Mouse (Mus musculus) limb, embryonic 11.5 days (tissue): ENCODE measurements at regions not wholly inside any gene's neighbourhood (a gene's known extent, or its start where the extent isn't known, plus 50 kb on each side); places are given as distances from the start of the nearest gene placed in this dataset.

Source experiments
- ATAC-seq: fragments of 200-750 bp; cut with Nextera tagmentation; 2 replicates; pipeline ENCODE4 v1.8.0; 2017; ENCODE audit warnings: low read depth; ENCODE audit not compliant: insufficient number of reproducible peaks, low FRiP score, low TSS enrichment
- DNase-seq: peaks from one replicate; pipeline ENCODE4 v3.0.0-alpha.2; 2015; ENCODE audit warnings: low spot score
- H3K27ac ChIP-seq: fragments of 300-500 bp; sonication (generic); replicated peaks from 2 replicates; pipeline ENCODE4 v1.5.1; 2014; ENCODE audit warnings: low read depth, mild to moderate bottlenecking, low read length
- H3K27me3 ChIP-seq: fragments of 300-500 bp; sonication (generic); 2 replicates; pipeline ENCODE4 v1.6.1; 2014; ENCODE audit warnings: mild to moderate bottlenecking, low read length, mixed read lengths; ENCODE audit not compliant: control insufficient read depth, insufficient read depth
- H3K36me3 ChIP-seq: fragments of 300-500 bp; sonication (generic); 2 replicates; pipeline ENCODE4 v1.6.1; 2014; ENCODE audit warnings: mild to moderate bottlenecking, low read length, moderate library complexity, mixed read lengths; ENCODE audit not compliant: control insufficient read depth, insufficient read depth
- H3K4me1 ChIP-seq: fragments of 300-500 bp; sonication (generic); 2 replicates; pipeline ENCODE4 v1.6.1; 2014; ENCODE audit warnings: low read length, mixed read lengths; ENCODE audit not compliant: control insufficient read depth, insufficient read depth
- H3K4me2 ChIP-seq: fragments of 300-500 bp; sonication (generic); 2 replicates; pipeline ENCODE4 v1.6.1; 2014; ENCODE audit warnings: low read depth, mild to moderate bottlenecking, moderate library complexity; ENCODE audit not compliant: severe bottlenecking
- H3K4me3 ChIP-seq: fragments of 300-500 bp; sonication (generic); 2 replicates; pipeline ENCODE4 v1.5.1; 2014; ENCODE audit warnings: low read depth, low read length
- H3K9ac ChIP-seq: fragments of 300-500 bp; sonication (generic); 2 replicates; pipeline ENCODE4 v1.6.1; 2014; ENCODE audit warnings: mild to moderate bottlenecking, low read length
- H3K9me3 ChIP-seq: fragments of 300-500 bp; sonication (generic); 2 replicates; pipeline ENCODE4 v1.6.1; 2016; ENCODE audit warnings: low read length; ENCODE audit not compliant: control insufficient read depth
- WGBS: fragments of 180-500 bp; shearing (Covaris S2); extraction: QIAGEN DNeasy Blood & Tissue Kit; methylation state at CpG from one replicate; pipeline ENCODE4 v1.1.7; 2014; 5-methylcytosine and 5-hydroxymethylcytosine counted together

DNA sequence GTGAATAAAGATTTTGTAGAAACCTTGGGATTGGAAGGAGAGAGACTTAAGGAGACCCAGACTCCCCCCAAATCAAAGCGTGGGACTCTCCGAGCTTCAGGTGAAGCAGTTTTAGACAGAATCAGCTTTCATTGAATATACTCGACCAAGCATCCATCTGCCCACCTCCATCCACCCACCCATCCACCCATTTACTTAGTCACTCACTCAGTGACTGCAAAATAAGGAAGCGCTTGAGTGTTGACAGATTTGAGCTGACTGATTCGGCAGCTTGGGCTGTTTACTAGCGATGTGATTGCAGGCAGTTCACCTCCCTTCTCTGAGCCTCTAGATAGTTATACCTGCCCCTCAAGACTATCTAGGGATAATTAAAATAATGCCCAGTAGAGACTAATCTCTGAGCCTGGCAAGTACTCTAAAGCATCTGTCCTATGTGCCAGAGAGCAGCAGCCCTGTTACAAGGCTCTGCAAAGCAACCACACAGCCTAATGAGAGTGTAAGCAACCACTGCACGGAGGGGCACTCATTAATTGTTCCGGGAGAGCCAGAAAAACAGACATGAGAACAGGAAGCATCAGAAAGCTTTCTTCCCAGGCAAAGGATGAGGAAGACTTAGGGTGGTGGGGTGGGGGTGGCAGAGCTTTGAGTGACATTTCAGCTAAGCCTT lies 151.9 kb upstream of the Rybp start:
- Histone ChIP-seq H3K27ac (no peak overlapping the region), H3K4me2 (peak overlapping the region; percentile 48), H3K4me1 (peaks cover 13% of the 10 kb centered on the region), H3K27me3 (peaks cover 12% of the 10 kb centered on the region; the same call in 1 of the 2 replicates), H3K36me3 (no peaks in the 10 kb centered on the region), H3K9ac (no peak overlapping the region), H3K9me3 (no peaks in the 10 kb centered on the region), H3K4me3 (peak overlapping the region; percentile 16; the same call in 1 of the 2 replicates)
- WGBS = 2% methylated on average over 8 of the region's 8 CpGs
- no peak for ATAC-seq
- DNase-seq = no peak

DNA sequence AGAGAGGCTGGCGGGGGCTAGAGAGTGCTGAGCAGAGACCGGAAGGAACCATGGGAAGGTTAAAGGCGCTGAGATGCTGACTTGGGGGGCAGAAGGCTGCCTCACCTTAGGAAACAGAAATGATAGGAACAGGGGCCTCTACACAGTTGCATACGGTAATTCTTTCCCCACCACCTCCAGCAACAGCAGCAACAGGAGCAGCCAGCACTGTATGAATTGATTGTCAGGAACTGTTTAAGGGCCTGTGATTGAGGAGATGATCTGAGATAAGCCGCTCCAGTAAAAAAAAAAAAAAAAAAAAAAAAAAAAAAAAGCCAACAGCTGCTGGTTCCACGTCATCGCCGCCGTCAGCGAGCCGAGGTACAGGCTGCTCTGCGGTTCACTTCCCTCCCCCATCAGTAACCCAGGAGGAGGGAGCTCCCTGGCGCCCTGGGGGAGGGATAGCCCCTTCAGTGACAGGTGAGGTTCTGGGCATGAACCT lies 151.3 kb upstream of the Rybp start:
- WGBS = 0% methylated on average over 13 of the region's 13 CpGs
- Histone ChIP-seq H3K4me3 (peak overlapping the region; percentile 16; the same call in 1 of the 2 replicates), H3K36me3 (no peaks in the 10 kb centered on the region), H3K9ac (no peak overlapping the region), H3K27ac (no peak overlapping the region), H3K4me2 (peak overlapping the region; percentile 48), H3K27me3 (peaks cover 12% of the 10 kb centered on the region; the same call in 1 of the 2 replicates), H3K4me1 (peaks cover 13% of the 10 kb centered on the region), H3K9me3 (no peaks in the 10 kb centered on the region)
- DNase-seq = peak; percentile 50
- ATAC-seq = peak; percentile 64; the same call in 1 of the 2 replicates

DNA sequence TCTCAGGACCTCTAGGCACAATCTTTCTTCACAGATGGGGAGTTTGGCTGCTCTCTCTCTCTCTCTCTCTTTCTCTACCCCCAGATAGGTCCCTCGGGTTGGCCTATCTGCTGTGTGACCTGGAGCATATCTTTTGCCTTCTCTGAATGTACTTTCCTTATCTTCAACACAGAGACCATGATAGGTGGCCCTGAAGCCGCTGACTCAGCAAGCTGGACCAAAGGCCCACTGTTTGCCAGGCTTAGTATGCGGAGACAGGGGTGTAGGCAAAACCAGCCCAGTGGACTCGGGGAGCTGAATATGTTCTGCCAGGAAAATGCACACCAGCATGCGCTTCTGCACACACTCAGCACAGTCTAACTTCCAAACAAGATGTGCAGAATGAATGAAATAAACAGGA lies 150.7 kb upstream of the Rybp start:
- Histone ChIP-seq H3K4me1 (peaks cover 13% of the 10 kb centered on the region), H3K36me3 (no peaks in the 10 kb centered on the region), H3K4me2 (peak overlapping the region; percentile 48; the same call in 1 of the 2 replicates), H3K27ac (no peak overlapping the region), H3K9me3 (no peaks in the 10 kb centered on the region), H3K9ac (no peak overlapping the region), H3K4me3 (no peak overlapping the region), H3K27me3 (peaks cover 12% of the 10 kb centered on the region; the same call in 1 of the 2 replicates)
- ATAC-seq = no peak
- 35% methylated on average over 5 of the region's 5 CpGs for WGBS
- DNase-seq = no peak

DNA sequence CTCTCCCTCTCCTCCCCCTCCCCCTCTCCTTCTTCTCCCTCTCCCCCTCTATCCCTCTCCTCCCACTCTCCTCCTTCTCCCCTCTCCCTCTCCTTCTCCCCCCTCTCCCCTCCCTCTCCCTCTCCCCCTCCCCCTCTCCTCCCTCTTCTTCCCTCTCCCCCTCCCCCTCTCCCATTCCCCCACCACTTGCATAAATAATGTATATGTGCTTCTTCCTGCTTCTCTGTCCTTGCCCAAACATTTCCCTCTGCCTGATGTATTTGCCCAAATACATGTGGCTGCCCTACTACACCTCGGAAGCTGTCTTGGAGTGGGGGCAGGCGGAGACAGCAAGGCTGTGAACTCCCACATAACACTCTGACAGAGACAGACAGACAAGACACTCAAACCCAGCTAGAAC lies 149.2 kb upstream of the Rybp start:
- peaks cover 12% of the 10 kb centered on the region; the same call in 1 of the 2 replicates for H3K27me3 ChIP-seq
- H3K4me1 ChIP-seq = peaks cover 17% of the 10 kb centered on the region
- no peak for ATAC-seq

DNA sequence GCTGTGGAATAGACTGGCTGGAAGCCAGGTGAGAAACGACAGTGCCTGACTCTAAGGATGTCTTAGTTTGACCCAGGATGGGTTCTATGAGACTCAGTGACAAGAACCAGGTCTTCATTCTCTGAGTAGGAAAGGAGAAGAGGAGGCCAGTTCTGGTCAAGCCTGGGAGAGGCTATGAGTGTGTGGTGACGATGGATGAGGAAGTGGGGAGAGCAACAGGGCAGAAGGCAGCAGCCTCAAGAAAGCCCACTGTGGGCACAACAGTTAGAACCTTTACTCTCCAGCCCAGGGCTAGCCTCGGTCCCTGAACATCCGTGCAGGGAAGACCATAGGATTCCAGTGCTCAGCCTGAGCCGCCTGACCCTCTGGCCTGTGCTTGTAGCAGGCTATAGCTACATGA lies 147.9 kb upstream of the Rybp start:
- DNase-seq (no peak), ATAC-seq (no peak)
- WGBS = 67% methylated on average over 5 of the region's 5 CpGs
- Histone ChIP-seq H3K36me3 (no peaks in the 10 kb centered on the region), H3K27me3 (peaks cover 7% of the 10 kb centered on the region; the same call in 1 of the 2 replicates), H3K4me1 (peaks cover 17% of the 10 kb centered on the region), H3K9me3 (no peaks in the 10 kb centered on the region), H3K4me3 (no peak overlapping the region), H3K27ac (no peak overlapping the region), H3K4me2 (no peak overlapping the region), H3K9ac (no peak overlapping the region)

More for the DNA sequence above, 149.2 kb upstream of the Rybp start:
- Histone ChIP-seq H3K4me2 (no peak overlapping the region), H3K9me3 (no peaks in the 10 kb centered on the region), H3K9ac (no peak overlapping the region), H3K36me3 (no peaks in the 10 kb centered on the region), H3K4me3 (no peak overlapping the region), H3K27ac (no peak overlapping the region)
- no peak for DNase-seq
- 53% methylated on average over 2 of the region's 2 CpGs for WGBS

DNA sequence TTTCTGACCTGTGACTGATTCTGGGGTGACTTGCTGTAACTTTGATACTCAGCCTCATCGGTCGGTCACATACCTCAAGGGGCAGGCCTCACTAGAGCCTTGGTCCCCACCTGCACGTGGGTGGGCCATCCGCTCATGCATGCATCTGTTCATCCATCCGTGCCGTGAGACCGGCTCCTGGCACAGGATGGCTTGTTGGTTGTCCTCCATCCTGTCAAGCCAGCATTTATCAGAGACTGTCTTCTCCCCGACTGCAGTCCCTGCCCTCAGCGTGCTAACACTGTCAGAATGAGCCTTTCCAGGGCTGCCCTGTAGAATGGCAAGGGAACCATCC lies 146.2 kb upstream of the Rybp start:
- no peaks in the 10 kb centered on the region for H3K36me3 ChIP-seq
- DNase-seq (no peak), ATAC-seq (no peak)
- H3K27ac ChIP-seq = no peak overlapping the region
- no peak overlapping the region for H3K4me3 ChIP-seq
- no peaks in the 10 kb centered on the region for H3K9me3 ChIP-seq
- H3K27me3 ChIP-seq = peaks cover 5% of the 10 kb centered on the region; the same call in 1 of the 2 replicates
- H3K4me1 ChIP-seq = peaks cover 12% of the 10 kb centered on the region
- whole genome bisulfite sequencing = 42% methylated on average over 9 of the region's 9 CpGs
- H3K9ac ChIP-seq = no peak overlapping the region
- no peak overlapping the region for H3K4me2 ChIP-seq

DNA sequence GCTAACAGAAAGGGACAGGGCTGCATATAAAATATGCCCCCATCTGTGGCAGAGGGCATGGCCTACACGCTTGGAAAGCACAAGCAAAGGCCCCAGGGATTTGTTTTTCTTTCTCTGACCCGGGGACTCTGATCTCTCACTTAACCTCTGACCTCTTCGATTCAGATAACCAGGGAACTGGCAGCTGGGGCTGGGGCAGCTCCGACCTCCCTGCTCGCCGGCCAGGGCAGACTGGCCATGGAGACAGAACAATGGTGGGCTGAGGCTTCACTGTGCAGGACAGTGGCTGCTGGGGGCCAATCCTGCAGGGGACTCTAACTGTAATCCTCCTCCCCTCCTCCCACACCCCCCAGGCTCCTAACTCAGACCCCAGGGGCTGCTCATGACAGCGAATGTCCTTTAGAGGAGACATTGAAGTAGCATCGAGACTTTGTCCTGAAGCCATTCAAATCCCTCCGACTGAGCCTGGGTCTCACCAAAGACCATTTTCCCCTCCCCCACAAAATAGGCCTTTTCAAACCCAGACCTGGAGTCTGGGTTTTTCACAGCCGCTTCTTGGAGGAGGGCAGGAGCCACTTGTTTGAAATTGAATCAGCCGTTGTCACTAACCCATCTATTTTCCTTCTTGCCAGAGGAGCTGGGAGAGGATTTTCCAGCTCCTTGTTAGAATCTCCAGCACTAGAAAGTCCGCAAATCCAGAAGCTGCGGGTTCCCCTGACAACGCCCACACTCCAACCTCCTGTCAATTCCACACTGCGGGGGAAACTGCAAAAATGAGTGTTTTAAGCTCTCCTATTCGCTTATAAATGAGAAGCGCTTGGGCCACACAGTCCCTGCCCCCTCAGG lies 145.6 kb upstream of the Rybp start:
- H3K9ac ChIP-seq = no peak overlapping the region
- no peaks in the 10 kb centered on the region for H3K9me3 ChIP-seq
- H3K4me2 ChIP-seq = no peak overlapping the region
- ATAC-seq (no peak), DNase-seq (no peak)
- H3K36me3 ChIP-seq = no peaks in the 10 kb centered on the region
- WGBS = 27% methylated on average over 17 of the region's 17 CpGs
- H3K27me3 ChIP-seq = peaks cover 5% of the 10 kb centered on the region; the same call in 1 of the 2 replicates
- no peak overlapping the region for H3K27ac ChIP-seq
- H3K4me1 ChIP-seq = peaks cover 8% of the 10 kb centered on the region
- H3K4me3 ChIP-seq = no peak overlapping the region

DNA sequence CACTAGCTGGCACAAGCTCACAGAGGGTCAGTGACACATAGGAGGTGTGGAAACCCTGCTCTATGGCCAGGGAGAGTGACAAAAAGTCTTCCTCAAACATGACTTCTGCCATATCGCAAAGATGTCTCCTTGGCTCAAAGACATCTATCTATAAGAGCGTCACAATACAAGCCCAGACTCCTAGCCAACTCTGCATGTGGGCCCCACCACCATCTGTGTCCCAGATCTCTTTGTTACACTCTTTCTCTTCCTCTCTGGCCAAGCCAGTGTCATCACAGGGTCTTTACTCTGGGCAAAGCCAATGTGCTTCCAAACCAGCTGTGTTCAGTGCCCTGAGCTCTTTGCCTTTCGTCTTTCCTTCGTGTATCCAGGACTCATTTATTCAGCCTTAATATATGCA lies 143.0 kb upstream of the Rybp start:
- Histone ChIP-seq H3K9ac (no peak overlapping the region), H3K4me3 (no peak overlapping the region), H3K4me2 (no peak overlapping the region), H3K36me3 (no peaks in the 10 kb centered on the region), H3K9me3 (no peaks in the 10 kb centered on the region), H3K27me3 (peaks cover 5% of the 10 kb centered on the region; the same call in 1 of the 2 replicates), H3K4me1 (peaks cover 8% of the 10 kb centered on the region), H3K27ac (no peak overlapping the region)
- ATAC-seq (no peak), DNase-seq (no peak)
- WGBS = 93% methylated on average over 4 of the region's 4 CpGs
